Mouse (Mus musculus) lung, postnatal 4 days (tissue): ENCODE results near the gene Pde4dip.

Source experiments
- DNase-seq, 2 experiments: peaks; one replicate each; pipeline ENCODE4 v3.0.0; 2021

Gene Pde4dip

GRCm38 (mm10) chr3:97800004-97800403 is 88.5 kb downstream of the Pde4dip start:
- no peak for DNase-seq

GRCm38 (mm10) chr3:97799267-97799666 is 89.2 kb downstream of the Pde4dip start:
- DNase-seq = no peak

GRCm38 (mm10) chr3:97797371-97797770 is 91.1 kb downstream of the Pde4dip start:
- no peak for DNase-seq

- DNase-seq = no peak
Measured at GRCm38 (mm10) chr3:97793995-97794394, 94.5 kb downstream of the Pde4dip start.

GRCm38 (mm10) chr3:97790150-97790549 is 98.4 kb downstream of the Pde4dip start:
- DNase-seq = no peak

GRCm38 (mm10) chr3:97789317-97789716 is 99.2 kb downstream of the Pde4dip start:
- DNase-seq = no peak

GRCm38 (mm10) chr3:97776195-97776594 is 112.3 kb downstream of the Pde4dip start:
- no peak for DNase-seq

GRCm38 (mm10) chr3:97775742-97776141 is 112.8 kb downstream of the Pde4dip start:
- no peak for DNase-seq

- no peak for DNase-seq
Measured at GRCm38 (mm10) chr3:97774861-97775260, 113.6 kb downstream of the Pde4dip start.

GRCm38 (mm10) chr3:97767771-97768762 is 120.4 kb downstream of the Pde4dip start:
- DNase-seq = peak; percentile 93 to 96

GRCm38 (mm10) chr3:97767041-97767770 is 121.3 kb downstream of the Pde4dip start:
- DNase-seq = peak in 1 of 2 experiments; percentile 23

GRCm38 (mm10) chr3:97766459-97766858 is 122.0 kb downstream of the Pde4dip start:
- DNase-seq = no peak

- no peak for DNase-seq
Measured at GRCm38 (mm10) chr3:97764152-97764551, 124.4 kb downstream of the Pde4dip start.

- DNase-seq = no peak
Measured at GRCm38 (mm10) chr3:97761951-97762350, 126.6 kb downstream of the Pde4dip start.

- no peak for DNase-seq
Measured at GRCm38 (mm10) chr3:97761168-97761567, 127.3 kb downstream of the Pde4dip start.

GRCm38 (mm10) chr3:97759846-97760245 is 128.7 kb downstream of the Pde4dip start:
- DNase-seq = no peak

GRCm38 (mm10) chr3:97757501-97757900 is 131.0 kb downstream of the Pde4dip start:
- DNase-seq = no peak

- no peak for DNase-seq
Measured at GRCm38 (mm10) chr3:97756283-97757074, 132.0 kb downstream of the Pde4dip start.

GRCm38 (mm10) chr3:97755411-97755810 is 133.1 kb downstream of the Pde4dip start:
- DNase-seq = no peak

- no peak for DNase-seq
Measured at GRCm38 (mm10) chr3:97752901-97753300, 135.6 kb downstream of the Pde4dip start.

- no peak for DNase-seq
Measured at GRCm38 (mm10) chr3:97751566-97751965, 136.9 kb downstream of the Pde4dip start.

- DNase-seq = peak; percentile 20 to 54
Measured at GRCm38 (mm10) chr3:97748789-97749188, 139.7 kb downstream of the Pde4dip start.

- DNase-seq = no peak
Measured at GRCm38 (mm10) chr3:97742841-97743240, 145.7 kb downstream of the Pde4dip start.
